Comparison of ENCODE assay signal across 8 mouse cellular contexts in the genomic region with DNA sequence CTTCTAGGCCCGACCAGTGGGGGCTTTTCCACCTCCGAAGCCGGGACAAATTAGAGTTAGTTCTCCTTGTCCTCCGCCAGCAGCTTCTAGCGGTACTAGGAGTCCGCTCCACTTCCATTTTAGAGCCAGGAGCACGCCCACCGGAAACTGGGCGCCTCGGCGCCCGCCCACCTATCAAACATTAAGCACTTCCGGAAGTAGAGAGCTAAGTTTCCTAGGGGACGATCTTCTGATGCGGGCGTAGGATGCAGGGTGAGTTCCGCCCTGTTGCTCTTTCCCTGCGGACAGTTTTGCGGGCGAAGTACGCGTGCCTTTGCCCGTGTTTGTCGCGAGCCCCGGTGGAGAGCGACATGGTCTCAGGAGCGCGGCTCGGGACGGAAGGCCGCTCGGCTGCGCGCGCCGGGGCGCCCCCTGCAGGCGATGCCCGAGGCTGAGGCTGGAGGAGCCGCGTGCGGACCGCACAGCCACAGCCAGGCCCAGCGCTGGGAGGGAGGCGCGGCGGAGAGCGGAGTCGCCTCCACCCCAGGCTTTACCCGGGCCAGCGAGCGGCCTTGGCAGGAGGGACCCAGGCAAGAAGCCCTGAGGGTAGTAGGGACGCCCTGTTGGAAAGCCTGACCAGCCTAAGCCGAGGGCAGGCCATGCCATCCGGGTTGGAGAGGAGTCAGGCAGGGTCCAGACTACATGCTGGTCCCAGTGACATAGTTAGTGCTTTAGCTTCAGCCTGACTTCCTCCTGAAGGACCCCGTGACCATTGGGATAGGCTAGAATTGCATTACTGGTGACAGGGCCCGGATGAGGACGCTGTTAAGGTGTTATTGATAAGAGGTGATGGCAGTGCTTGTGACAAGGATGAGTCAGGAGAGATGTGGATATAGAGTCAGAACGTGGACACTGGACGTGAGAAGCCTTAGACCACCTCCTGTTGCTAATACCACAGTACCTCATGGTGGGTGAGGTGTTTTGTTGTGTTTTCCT. TPM values are rescaled to one million over a fixed set of nuclear protein-coding genes. Genes with fewer than 3 reads are reported as not detected.
DNase-seq lines count a peak whose midpoint lies in the region; ATAC-seq and TF ChIP-seq lines count a peak whose summit lies in the region.
"Not testable (repeated sequence)": the region's sequence is repeated elsewhere in the genome, so short reads cannot be mapped to it uniquely, and the experiment has no call there.

A gene (minus strand): TSS at position 149 of the 975 bp plus-strand sequence.

- peaks cover 12% of the 10 kb centered on the region for H3K36me3 ChIP-seq in E14TG2a.4 (ENCODE audit: insufficient read depth, low read length)
- H3K36me3 ChIP-seq in forebrain, embryonic 13.5 days (ENCODE audit: poor library complexity, severe bottlenecking); liver, postnatal 0 days (replicated peaks; ENCODE audit: insufficient read depth, low read length); neural tube, embryonic 14.5 days (ENCODE audit: control insufficient read depth, insufficient read depth, low read length): not testable (repeated sequence)

- peak within 1 kb of the TSS; percentile 78 for H3K27ac ChIP-seq in forebrain, embryonic 13.5 days
- H3K27ac ChIP-seq in liver, postnatal 0 days (ENCODE audit: low read depth) = peak within 1 kb of the TSS; percentile 95
- H3K27ac ChIP-seq in neural tube, embryonic 14.5 days (ENCODE audit: low read depth, low read length) = peak within 1 kb of the TSS; percentile 78

- intact Hi-C loops in heart, postnatal 10 days (cut with DNase I) = loop anchor here (2.0 to 5.0 kb wide), 2 partner anchors 45 to 91 kb away; a partner anchor contains a TSS

- H3K9ac ChIP-seq in forebrain, embryonic 13.5 days = peak within 1 kb of the TSS; percentile 81
- peak within 1 kb of the TSS; percentile 81 for H3K9ac ChIP-seq in liver, postnatal 0 days (replicated peaks)
- peak within 1 kb of the TSS; percentile 67 for H3K9ac ChIP-seq in neural tube, embryonic 14.5 days (replicated peaks; ENCODE audit: low read depth, low read length)

- H3K4me1 ChIP-seq in E14TG2a.4 (replicated peaks; ENCODE audit: low read depth, low read length) = peaks cover 20% of the 10 kb centered on the region
- H3K4me1 ChIP-seq in forebrain, embryonic 13.5 days = peaks cover 19% of the 10 kb centered on the region
- H3K4me1 ChIP-seq in liver, postnatal 0 days (ENCODE audit: insufficient read depth) = peaks cover 23% of the 10 kb centered on the region
- not testable (repeated sequence) for H3K4me1 ChIP-seq in neural tube, embryonic 14.5 days (ENCODE audit: control insufficient read depth, insufficient read depth, low read length)

- TF ChIP-seq CTCF in E14TG2a.4 (conservative IDR thresholded peaks at IDR 0.05; ENCODE audit: low read length) = not testable (repeated sequence)
- peak; percentile 71 for TF ChIP-seq CTCF in liver, postnatal 0 days (IDR thresholded peaks at IDR 0.05; ENCODE audit: low read depth)

- H3K4me3 ChIP-seq in E14TG2a.4 (replicated peaks; ENCODE audit: low read length) = peak within 1 kb of the TSS; percentile 84
- peak within 1 kb of the TSS; percentile 62 for H3K4me3 ChIP-seq in forebrain, embryonic 13.5 days
- peak within 1 kb of the TSS; percentile 88 for H3K4me3 ChIP-seq in liver, postnatal 0 days (ENCODE audit: low read depth, low read length)
- peak within 1 kb of the TSS; percentile 47 for H3K4me3 ChIP-seq in neural tube, embryonic 14.5 days (ENCODE audit: low read depth, low read length)

- not testable (repeated sequence) for TF ChIP-seq EP300 in liver, postnatal 0 days (IDR thresholded peaks at IDR 0.05; ENCODE audit: low read depth)

- H3K4me2 ChIP-seq in forebrain, embryonic 13.5 days = peak within 1 kb of the TSS; percentile 82
- H3K4me2 ChIP-seq in liver, postnatal 0 days (ENCODE audit: low read depth, low read length) = peak within 1 kb of the TSS; percentile 93
- peak within 1 kb of the TSS; percentile 75 for H3K4me2 ChIP-seq in neural tube, embryonic 14.5 days (ENCODE audit: low read depth, low read length)

- peak; percentile 85 for DNase-seq in c-Kit-positive CD71-positive TER-119-positive erythroid progenitor cells, embryonic 14.5 days (ENCODE audit: low spot score)
- peak; percentile 94 for DNase-seq in heart, postnatal 10 days
- peak; percentile 63 for DNase-seq in large intestine, adult 2 months (ENCODE audit: low read depth, low spot score)
- peak; percentile 91 for DNase-seq in liver, postnatal 0 days
- DNase-seq in testis, postnatal 10 days (ENCODE audit: low spot score) = peak; percentile 85

- 1% methylated on average over 60 of the region's 61 CpGs for WGBS in forebrain, embryonic 13.5 days
- under 1% methylated on average over 61 of the region's 61 CpGs for WGBS in large intestine, adult 2 months
- WGBS in liver, postnatal 0 days (ENCODE audit: insufficient replicate concordance) = 1% methylated on average over 59 of the region's 61 CpGs
- under 1% methylated on average over 55 of the region's 61 CpGs for WGBS in neural tube, embryonic 14.5 days

- peak; percentile 96 for ATAC-seq in forebrain, embryonic 13.5 days
- ATAC-seq in liver, postnatal 0 days = peak; percentile 96
- ATAC-seq in neural tube, embryonic 14.5 days (ENCODE audit: low read depth) = peak; percentile 97

- not testable (repeated sequence) for H3K27me3 ChIP-seq in E14TG2a.4 (ENCODE audit: insufficient read depth, low read length); forebrain, embryonic 13.5 days; liver, postnatal 0 days (ENCODE audit: insufficient read depth, low read length); neural tube, embryonic 14.5 days (ENCODE audit: control insufficient read depth, insufficient read depth, low read length)

- not testable (repeated sequence) for H3K9me3 ChIP-seq in E14TG2a.4 (ENCODE audit: low read length); forebrain, embryonic 13.5 days (replicated peaks); liver, postnatal 0 days (ENCODE audit: low read length); neural tube, embryonic 14.5 days (ENCODE audit: control insufficient read depth, low read length)

RNA-seq across cellular contexts. Expression of the gene that starts here (rescaled TPM):
- polyA plus RNA-seq in forebrain, embryonic 13.5 days (2015; fragmentation: Nextera tagmentation; extraction: Ambion mirVana) = 9.2 and 10.8 TPM in 2 replicates
- 1 to 10 TPM; 1.4 to 2.1 TPM for total RNA-seq in heart, postnatal 10 days (2021)
- polyA plus RNA-seq in large intestine, adult 2 months (2012; rRNA removed) = 12.6 and 16.6 TPM in 2 replicates
- polyA plus RNA-seq in liver, postnatal 0 days (2015; fragmentation: Nextera tagmentation; extraction: Ambion mirVana) = 37.4 and 38.1 TPM in 2 replicates
- 14.1 and 18.1 TPM in 2 replicates for polyA plus RNA-seq in neural tube, embryonic 14.5 days (2014; fragmentation: Nextera tagmentation; extraction: Ambion mirVana)

Comparison
In these comparisons a context has a peak if more than half of its experiments do, and no peak if none do; other contexts are left out.
1. Peak in every context shown above with its lines: DNase-seq, ATAC-seq, H3K4me3 ChIP-seq and H3K27ac ChIP-seq.